Mouse (Mus musculus) heart, embryonic 16.5 days (tissue): Measurements from ENCODE around the gene Tnip3. TPM values are rescaled to one million over a fixed set of nuclear protein-coding genes. Genes with fewer than 3 reads are reported as not detected.

Experiments
- polyA plus RNA-seq: library from polyadenylated mRNA; unstranded; fragments of >200 nt; fragmentation: Nextera tagmentation; extraction: Ambion mirVana; gene quantifications from 2 replicates; pipeline ENCODE4 v1.2.1, GENCODE M21; 2015

The Tnip3 gene
- polyA plus RNA-seq, 1 experiment from 2014 or later = 2.6 TPM

Other genes starting within 250 kb of the Tnip3 start
- not detected in 2 replicates for gene C130060K24Rik, start 144.2 kb upstream of the Tnip3 start, polyA plus RNA-seq
- 4.4 and 7.8 TPM in 2 replicates for gene Ndnf, start 146.3 kb downstream of the Tnip3 start, polyA plus RNA-seq